Mouse (Mus musculus): ENCODE results near the gene Rad51ap1. TPM values are rescaled to one million over a fixed set of nuclear protein-coding genes. Genes with fewer than 3 reads are reported as not detected.
A peak's percentile ranks its signal among the peaks of the same experiment; 100 is the strongest.

Rad51ap1 gene
- 10 to 100 TPM; 11.1 to 12.1 TPM for total RNA-seq (2021)
- long read RNA-seq, experiment 1, partial matches to known transcripts = 0 of 12 reads
- long read RNA-seq, experiment 1, other reads (novel, unspliced or antisense) = 4 of 12 reads
- long read RNA-seq, experiment 2, partial matches to known transcripts = 3 of 6 reads
- long read RNA-seq, experiment 2, other reads (novel, unspliced or antisense) = 1 of 6 reads

DNA sequence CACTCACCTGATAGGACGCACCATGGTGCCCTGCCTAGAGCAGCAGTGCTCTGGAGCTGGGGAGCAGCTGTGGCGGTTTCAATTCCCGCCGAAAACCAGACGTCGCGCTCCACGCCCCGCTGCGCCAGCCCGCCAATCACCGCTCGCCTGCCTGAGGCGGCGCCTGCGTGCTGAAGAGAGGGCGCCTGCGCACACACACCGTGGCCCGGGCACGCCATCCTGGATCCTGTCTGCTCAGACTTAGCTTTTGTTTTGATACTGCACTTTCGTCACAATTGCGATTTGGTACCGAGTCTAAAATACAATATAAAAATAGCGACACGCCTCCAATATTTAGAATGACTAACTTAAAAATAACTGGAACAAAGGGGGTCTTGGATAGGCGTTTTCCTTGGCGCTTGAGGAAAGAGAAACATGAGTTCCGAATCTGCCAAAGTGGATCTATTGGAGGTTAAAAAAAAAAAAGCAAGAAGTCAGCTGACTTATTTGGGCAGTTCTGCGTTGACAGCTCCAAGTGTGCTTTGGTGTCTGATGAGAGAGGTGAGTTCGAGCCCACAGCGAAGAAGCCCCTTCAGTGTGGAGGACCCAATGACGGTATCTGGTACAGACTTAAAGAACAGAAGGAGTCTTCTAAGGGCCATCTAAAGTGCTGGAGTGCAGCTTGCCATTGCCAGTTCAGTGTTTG lies at the start of gene Rad51ap1, which contains the start of gene D6Wsu163e:
TSS of gene Rad51ap1 (minus strand) at position 101 of the 685 bp plus-strand sequence.
TSS of gene D6Wsu163e (plus strand) at position 476 of the 685 bp plus-strand sequence.
- peak; percentile 95 for DNase-seq

DNA sequence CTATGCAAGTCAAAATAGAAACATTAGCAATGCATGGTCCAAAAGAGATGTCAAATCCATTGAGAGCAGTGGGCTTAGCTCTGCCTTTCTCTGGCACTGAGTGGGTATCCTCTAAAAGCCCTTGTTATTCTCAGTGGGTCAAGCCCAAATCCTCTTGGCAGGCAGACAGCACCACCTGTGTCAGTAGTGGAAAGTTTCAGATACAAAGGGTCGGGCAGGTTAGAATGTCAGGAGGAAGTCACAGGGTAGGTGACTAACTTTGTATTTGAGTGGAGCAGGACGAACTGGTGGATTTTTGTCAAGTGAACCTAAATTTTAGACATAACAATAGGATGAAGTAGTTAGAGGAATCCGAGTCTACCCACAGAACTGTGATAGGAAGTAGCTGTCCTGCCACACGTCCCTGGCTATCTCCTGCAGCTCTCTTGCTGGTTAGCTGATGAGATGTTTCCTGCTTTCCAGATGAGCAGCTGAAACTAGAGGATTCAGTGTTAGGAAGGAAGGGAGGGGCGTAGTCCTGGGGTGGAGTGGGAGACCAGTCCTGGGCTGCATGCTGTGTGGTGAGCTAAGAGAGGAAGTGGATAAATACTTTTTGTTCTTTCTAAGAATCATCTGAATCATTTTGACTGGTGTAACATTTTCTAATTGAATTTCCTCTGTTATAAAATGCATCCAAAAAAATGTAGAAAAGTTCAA lies 42.3 kb upstream of the Rad51ap1 start:
- DNase-seq = no peak

DNA sequence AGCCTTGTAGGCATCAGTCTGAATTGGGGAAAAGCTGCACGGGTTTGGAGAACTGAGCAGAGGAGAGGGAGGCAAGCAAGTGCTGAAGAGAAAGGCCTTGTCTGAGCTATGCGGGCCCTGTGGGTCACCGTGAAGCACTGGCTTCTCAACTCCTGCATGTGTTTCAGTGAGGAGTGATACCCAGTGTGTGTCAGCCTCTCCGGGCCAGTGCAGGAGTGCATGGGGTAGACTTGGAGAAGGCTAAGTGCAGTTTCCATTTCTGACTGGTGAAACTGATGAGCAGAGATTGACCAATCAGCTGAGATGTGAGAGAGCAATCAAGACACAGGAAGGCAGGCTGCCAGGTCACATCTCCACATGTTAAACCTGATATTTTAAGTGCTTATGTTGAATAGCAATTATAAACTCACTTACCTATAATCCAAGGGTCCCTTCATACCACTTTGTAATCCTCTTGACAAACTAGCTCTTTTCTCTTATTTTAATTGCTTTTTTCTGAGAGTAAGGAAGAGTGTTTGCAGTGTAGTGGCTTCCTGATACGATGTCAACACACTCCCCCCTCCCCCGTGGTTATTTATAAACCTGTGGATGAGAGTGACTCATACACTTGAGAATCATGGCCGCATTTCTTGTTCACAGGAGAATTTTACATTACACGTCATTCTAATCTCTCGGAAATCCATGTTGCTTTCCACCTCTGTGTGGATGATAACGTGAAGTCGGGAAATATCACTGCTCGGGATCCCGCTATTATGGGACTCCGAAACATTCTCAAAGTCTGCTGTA lies 27.0 kb upstream of the Rad51ap1 start:
- DNase-seq = no peak

DNA sequence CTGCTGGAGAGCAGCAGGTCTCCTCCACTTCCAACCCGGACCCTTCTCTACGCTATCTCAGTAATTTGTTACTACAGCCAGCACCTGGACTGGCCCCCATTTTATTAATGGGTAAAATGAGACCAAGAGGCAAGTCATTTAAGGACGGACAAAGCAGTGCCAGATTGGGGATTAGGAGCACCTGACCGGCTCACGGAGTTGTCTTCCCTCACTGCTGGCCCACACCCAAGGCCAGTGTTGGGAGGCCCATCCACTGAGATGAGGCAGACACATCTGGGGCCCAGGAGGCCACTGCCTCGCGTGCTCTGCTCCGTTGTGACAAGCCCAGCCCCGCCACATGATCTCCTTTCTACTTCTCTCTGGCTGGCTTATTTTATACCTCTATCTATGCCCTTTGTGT lies 24.0 kb upstream of the Rad51ap1 start:
- DNase-seq = no peak

DNA sequence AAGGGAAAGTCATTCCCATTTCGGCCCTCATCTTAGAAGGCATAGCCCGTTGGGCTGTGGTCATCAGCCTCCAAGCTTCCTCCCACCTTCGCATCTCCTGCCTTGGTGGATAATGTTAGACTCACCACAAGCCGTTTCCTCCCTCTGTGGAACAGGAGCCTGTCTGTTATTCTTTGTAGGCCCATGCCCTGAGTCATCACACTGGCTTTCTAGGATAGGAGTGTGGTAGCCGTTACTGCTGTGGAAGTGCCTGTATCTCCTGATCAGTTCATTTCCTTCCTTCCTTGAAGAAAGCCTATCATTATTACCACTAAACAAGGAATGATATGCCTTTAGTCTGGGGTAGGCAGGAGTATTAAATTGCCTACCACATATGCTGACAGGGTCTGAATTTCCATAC lies 23.3 kb upstream of the Rad51ap1 start:
- no peak for DNase-seq

DNA sequence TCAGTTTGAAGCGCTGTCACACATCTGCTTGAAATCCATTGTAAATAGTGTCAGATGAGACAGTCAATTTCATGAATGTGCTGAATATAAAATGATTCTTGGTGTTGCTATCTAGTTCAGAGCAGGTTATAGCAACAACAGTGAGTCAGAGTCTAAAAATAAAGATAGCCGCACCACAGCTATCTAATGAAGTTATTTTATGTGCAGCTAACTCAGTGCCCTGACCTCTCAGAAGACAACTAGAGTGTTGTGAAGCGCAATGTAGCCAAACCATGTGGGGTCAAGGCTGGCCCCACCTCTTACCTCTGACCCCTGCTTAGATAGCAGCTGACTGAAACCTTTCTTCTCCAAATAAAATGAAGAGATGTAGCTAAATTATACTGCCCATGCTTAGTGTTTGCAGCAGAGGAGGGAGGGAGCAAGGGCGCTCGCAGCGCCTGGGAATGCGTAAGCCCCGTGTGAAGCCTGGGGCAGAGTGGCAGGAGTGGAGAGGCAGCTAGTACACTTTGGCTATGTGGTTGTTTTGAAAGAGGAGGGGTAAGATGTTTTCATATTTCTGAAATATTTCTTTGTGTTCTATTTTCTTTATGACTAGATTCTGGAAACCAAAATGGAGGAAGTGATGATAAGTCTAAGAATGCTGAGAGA lies 22.1 kb upstream of the Rad51ap1 start:
- no peak for DNase-seq

DNA sequence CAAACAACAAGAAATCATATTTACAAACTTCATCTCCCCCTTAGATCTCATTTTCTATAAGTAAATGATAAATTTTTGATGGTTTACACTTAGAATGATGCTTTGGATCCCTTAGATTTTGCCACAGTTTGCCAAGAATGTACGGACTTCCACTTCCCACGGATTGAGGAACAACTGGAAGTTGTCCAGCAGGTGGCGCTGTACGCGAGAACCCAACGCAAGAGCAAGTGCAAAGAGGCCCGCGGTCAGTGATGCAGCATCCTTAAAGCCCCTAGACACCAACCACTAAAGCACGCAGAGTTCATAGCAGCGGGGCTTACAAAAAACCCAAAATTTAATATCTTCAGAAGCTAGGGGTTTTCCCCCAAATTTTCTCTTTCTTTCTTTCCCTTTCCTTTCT lies 16.3 kb upstream of the Rad51ap1 start:
- DNase-seq = peak; percentile 84

DNA sequence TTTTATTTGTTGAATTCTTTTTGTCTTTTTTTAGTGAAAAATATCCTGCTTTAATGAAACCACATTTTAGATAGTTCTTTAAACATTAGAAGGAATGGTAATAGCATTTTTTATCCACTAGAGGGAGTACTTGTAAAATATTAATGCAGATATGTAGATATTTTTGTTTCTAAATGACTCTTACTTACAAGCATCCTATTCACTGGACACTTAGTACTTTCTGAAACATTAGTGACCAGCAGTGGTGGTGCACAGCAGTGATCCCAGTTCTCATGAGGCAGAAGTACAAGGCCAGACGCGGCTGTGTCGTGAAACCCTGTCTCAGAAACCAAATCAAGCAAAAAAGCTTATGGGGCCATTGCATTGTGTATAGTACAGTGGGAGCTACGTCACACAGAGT lies 8.9 kb upstream of the Rad51ap1 start:
- DNase-seq = no peak

DNA sequence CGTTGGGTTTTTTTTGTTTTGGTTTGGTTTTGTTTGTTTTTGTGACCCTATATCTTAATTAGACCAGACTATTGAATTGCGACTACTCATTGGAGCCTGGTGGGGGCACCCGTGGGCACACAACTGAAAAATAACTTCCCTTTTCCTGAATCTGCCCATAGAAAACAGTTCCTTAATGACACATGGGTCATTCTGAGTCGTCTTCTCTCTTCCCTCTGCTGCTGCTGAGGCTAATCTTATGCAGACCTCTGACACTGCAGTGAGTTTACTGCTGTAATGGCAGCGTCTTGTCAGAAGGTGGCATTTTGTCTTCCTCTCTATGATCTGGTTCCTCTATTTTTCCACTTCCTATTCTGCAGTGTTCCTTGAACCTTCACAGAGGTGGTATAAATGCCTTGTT lies 1.1 kb upstream of the Rad51ap1 start:
- no peak for DNase-seq

DNA sequence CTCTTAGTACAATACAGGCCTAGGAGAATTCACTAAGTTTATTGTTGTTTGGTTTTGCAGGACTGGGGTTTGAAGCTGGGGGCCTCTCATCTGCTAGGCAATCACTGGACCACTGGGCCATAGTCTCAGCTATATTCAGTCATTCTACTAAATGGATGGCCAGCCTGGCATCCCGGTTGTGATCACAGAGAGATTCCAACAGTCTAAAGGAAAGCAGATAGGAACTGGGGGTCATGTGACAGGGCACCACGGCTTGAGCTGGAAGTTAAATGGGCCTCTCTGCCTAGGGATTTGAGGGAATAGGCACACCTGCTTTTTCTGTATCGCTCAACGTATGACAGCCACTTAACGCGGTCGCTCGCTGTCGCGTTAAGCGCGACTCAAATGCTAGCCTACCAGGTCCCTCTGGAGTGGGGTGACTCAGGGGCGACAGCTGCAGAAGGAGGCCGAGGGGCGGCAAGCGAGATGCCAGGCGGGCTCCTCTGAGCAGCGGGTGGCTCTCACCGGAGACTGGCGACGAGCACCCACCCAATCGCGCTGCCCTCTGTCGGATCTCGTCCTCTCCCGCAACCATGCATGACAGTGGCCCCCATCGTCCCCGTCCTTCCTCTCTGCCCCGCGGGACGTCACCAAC lies 417 bp downstream of the Rad51ap1 start:
- no peak for DNase-seq

DNA sequence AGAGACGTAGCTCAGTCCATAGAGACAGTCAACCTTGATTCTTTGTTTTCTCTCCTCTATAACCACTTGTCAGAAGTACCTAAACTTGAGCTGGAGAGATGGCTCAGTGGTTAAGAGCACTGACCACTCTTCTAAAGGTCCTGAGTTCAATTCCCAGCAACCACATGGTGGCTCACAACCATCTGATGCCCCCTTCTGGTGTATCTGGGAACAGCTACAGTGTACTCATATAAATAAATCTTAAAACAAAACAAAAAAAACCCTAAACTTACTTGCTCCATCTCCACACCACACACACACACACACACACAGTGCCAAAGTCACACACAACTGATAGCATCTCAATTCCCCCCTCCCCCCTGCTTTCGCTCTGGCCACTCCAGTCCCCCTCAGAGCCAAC lies 1.3 kb downstream of the Rad51ap1 start:
- no peak for DNase-seq

DNA sequence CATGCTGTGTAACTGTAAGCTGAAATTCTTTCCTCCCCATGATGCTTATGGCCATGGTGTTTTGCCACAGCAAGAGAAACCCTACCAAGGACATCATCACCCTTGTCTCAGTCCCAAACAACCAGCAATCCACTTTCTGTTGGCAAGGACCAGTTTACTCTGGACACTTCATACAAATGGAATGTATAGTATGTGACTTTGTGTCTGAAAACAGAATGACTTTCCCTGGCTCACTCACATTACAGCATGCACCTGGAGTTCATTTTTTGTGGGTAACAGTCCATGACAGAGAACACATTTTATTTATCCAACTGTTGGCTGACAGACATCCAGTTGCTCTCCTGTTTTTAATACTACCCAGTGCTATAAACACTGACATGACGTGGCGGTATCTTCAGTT lies 6.5 kb downstream of the Rad51ap1 start:
- no peak for DNase-seq

DNA sequence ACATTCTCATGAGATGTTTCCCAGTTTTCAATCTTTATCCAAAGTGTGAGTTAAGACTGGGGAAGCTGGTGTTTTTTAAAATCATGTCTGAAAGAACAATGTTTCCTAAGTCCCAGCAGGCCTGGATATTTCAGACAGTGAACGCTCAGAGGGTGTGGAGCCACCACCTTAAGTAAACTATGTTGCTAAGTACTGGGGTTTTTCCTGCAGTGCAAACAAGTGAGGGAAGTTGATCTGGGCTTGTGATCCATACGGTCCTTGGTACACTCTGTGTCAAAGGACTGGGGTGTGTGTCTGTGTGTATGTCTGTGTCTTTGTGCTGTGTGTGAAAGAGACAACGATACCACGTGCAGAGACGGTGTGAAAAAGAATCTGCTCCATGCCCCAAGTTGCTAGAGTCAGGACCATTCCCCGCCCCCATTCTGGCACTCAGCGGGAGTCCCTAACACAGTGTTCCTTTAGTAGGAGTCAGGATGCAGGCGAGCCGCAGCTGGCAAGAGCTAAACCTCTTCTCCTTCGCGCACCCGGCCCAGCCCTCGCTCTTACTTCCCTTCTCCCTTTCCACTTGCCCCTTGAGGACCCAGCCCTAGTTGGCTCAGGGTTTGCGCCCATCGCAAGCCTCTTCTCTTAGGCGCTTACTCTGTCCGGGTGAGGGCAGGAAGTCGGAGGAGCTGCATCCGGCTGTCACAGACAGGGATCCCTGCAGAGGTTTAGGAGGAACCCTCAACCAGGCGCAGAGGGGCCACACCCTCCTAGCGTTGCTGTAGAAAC lies 18.1 kb downstream of the Rad51ap1 start, which contains the start of gene Dyrk4:
TSS of gene Dyrk4 (minus strand) at position 729 of the 771 bp plus-strand sequence.
- DNase-seq = peak; percentile 14

DNA sequence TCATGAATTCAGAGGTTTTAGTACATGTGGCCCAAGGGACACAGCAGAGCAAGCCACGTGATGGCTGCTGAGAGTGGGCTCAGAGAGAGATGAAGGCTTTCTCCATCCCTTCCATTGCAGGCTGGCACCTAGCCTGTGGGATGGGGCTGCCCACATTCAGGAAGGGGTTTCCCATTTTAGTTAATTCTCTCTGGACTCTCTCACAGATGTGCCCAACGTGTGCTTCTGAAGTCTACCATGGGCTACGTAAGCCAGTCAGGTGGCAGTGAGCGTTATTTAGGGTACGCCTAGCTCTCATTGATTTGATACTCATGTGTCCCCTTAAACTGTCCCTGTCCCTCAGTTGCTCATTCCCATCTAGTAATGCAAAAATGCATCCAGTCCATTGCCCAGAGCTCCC lies 24.5 kb downstream of the Rad51ap1 start:
- no peak for DNase-seq

DNA sequence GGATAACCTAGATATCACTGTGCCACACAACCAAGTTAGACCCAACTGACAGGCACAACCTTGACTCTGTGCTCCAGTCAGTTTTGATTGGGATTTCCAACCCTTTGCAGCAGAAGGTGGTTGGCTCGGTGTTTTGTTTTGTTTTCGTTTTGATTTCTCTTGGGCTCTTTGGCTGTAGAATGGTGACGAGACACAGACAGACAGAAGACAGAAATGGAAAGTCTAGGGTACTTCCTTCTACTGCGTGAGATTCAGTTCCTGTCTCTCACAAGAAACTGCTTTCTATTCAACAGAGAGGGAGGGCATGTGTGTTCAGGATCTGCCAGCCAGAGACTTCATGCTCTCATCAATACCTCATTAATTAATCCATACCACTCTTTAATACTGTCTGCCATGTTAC lies 28.7 kb downstream of the Rad51ap1 start:
- DNase-seq = no peak

DNA sequence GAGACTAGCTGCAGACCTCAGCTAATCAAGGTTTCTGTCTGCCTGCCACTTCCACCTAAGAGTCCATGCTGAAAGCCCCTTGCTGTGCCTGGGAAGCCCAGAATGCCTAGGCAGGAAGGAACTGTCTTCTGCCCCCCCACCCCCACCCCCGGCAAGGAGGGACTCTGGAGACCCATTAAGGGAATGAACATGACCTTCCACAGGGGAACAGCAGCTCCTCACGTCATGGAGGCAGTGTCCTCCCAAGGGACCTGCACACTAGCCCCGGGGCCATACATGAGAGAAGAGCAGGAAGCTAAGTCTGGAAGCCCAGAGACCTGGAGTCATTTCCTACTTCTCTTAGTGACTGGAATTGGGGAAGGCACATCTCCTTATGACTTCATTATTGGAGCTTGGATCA lies 31.5 kb downstream of the Rad51ap1 start:
- no peak for DNase-seq

DNA sequence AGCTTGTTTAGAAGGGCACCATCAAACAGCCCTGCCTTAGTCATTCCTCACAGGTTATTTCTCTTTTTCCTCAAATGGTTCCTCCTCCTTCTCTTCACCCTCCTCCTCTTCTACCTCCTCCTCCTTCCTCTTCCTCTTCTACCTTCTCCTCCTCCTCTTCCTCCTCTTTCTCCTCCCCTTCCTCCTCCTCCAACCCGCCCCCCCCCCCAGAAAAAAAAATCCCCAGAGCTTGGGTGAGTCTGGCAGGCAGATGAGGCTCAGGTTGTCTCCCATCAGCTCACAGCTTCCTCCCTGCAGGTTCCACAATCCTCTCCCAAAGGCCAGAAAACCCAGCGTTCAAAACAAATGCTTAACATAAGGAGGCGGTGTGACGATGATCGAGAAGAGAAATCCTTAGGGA lies 32.0 kb downstream of the Rad51ap1 start:
- DNase-seq = no peak

DNA sequence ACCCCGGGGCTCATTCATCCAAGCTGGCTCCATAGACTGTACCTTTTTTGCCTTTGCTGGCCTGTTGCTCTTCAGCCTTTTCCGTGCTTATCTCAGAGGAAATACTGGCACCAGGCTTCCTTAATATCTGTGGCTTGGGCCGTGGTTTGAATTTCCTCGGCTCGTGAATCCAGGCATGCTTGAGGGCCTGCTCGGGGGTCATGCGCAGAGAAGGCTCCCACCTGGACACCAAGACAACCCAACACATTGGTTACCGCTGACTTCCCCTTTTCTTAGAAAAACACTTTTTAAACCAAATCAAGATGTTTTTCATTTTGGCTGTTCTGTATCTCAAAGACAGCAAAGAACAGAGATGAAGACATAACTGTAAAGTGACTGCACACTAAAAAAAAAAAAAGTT lies 62.3 kb downstream of the Rad51ap1 start:
- DNase-seq = no peak

Measured in adrenal gland, postnatal 10 days (tissue).